Mouse (Mus musculus) stomach, postnatal 0 days (tissue): Measurements from ENCODE around the gene Bex1. TPM values are rescaled to one million over a fixed set of nuclear protein-coding genes. Genes with fewer than 3 reads are reported as not detected.

ENCODE experiments used
- ATAC-seq: fragments of 200-750 bp; cut with Nextera tagmentation; 2 replicates; pipeline ENCODE4 v1.8.0; 2017; ENCODE audit not compliant: low FRiP score, low TSS enrichment
- DNase-seq: peaks from one replicate; pipeline ENCODE4 v3.0.0-alpha.2; 2016; ENCODE audit warnings: low spot score
- H3K27ac ChIP-seq: fragments of 300-500 bp; sonication (generic); replicated peaks from 2 replicates; pipeline ENCODE4 v1.5.1; 2014; ENCODE audit warnings: mild to moderate bottlenecking, control low read depth
- H3K27me3 ChIP-seq: fragments of 300-500 bp; sonication (generic); 2 replicates; pipeline ENCODE4 v1.6.1; 2014; ENCODE audit warnings: low read length; ENCODE audit not compliant: control insufficient read depth, insufficient read depth
- H3K36me3 ChIP-seq: fragments of 300-500 bp; sonication (generic); 2 replicates; pipeline ENCODE4 v1.6.1; 2014; ENCODE audit warnings: low read length, mixed read lengths; ENCODE audit not compliant: control insufficient read depth, insufficient read depth
- H3K4me1 ChIP-seq: fragments of 300-500 bp; sonication (generic); replicated peaks from 2 replicates; pipeline ENCODE4 v1.6.1; 2014; ENCODE audit warnings: antibody characterized with exemption; ENCODE audit not compliant: control insufficient read depth, insufficient read depth
- H3K4me2 ChIP-seq: fragments of 300-500 bp; sonication (generic); replicated peaks from 2 replicates; pipeline ENCODE4 v1.6.1; 2014; ENCODE audit warnings: low read depth, mild to moderate bottlenecking, control low read depth, moderate library complexity
- H3K4me3 ChIP-seq: fragments of 300-500 bp; sonication (generic); 2 replicates; pipeline ENCODE4 v1.5.1; 2014; ENCODE audit warnings: low read depth, low read length, control low read depth
- H3K9ac ChIP-seq: fragments of 300-500 bp; sonication (generic); 2 replicates; pipeline ENCODE4 v1.6.1; 2014; ENCODE audit warnings: mild to moderate bottlenecking, low read length, control low read depth, mixed read lengths
- H3K9me3 ChIP-seq: fragments of 300-500 bp; sonication (generic); 2 replicates; pipeline ENCODE4 v1.6.1; 2016; ENCODE audit warnings: low read length; ENCODE audit not compliant: control insufficient read depth
- CTCF ChIP-seq: IDR thresholded peaks from 2 replicates; pipeline ENCODE4 v1.5.1; 2016; ENCODE audit warnings: antibody characterized with exemption, low read depth, mild to moderate bottlenecking, moderate library complexity
- EP300 ChIP-seq: optimal IDR thresholded peaks from 2 replicates; pipeline ENCODE3; 2016; ENCODE audit warnings: antibody characterized with exemption
- WGBS: fragments of 180-500 bp; shearing (Covaris S2); extraction: QIAGEN DNeasy Blood & Tissue Kit; methylation state at CpG from one replicate; pipeline ENCODE4 v1.1.7; 2014; 5-methylcytosine and 5-hydroxymethylcytosine counted together
- polyA plus RNA-seq: library from polyadenylated mRNA; unstranded; fragments of >200 nt; fragmentation: Nextera tagmentation; extraction: Ambion mirVana; gene quantifications from 2 replicates; pipeline ENCODE4 v1.2.1, GENCODE M21; 2015

The Bex1 gene
- polyA plus RNA-seq, 1 experiment from 2014 or later, result 14.2 TPM

GRCm38 (mm10) chrX:136213396-136213795 is 1.9 kb downstream of the Bex1 start:
- H3K27me3 ChIP-seq, result no peaks in the 10 kb centered on the region
- H3K27ac ChIP-seq, result no peak overlapping the region
- H3K4me2 ChIP-seq, result no peak overlapping the region
- H3K9ac ChIP-seq, result no peak overlapping the region
- H3K9me3 ChIP-seq, result no peaks in the 10 kb centered on the region
- H3K36me3 ChIP-seq, result no peaks in the 10 kb centered on the region
- no peak overlapping the region for H3K4me3 ChIP-seq
- WGBS, result 65% methylated on average over 2 of the region's 2 CpGs
- no peaks in the 10 kb centered on the region for H3K4me1 ChIP-seq
- TF ChIP-seq CTCF, result no peak
- TF ChIP-seq EP300, result no peak
- DNase-seq (no peak), ATAC-seq (no peak)

- no peak for TF ChIP-seq CTCF
- no peak for TF ChIP-seq EP300
- no peak overlapping the region for H3K4me3 ChIP-seq
- no peaks in the 10 kb centered on the region for H3K36me3 ChIP-seq
- H3K27me3 ChIP-seq, result no peaks in the 10 kb centered on the region
- H3K9me3 ChIP-seq, result no peaks in the 10 kb centered on the region
- WGBS, result 63% methylated on average over 6 of the region's 6 CpGs
- H3K27ac ChIP-seq, result no peak overlapping the region
- H3K4me2 ChIP-seq, result no peak overlapping the region
- H3K4me1 ChIP-seq, result no peaks in the 10 kb centered on the region
- no peak overlapping the region for H3K9ac ChIP-seq
- ATAC-seq, result no peak
- no peak for DNase-seq
Measured at GRCm38 (mm10) chrX:136204406-136204805, 10.9 kb downstream of the Bex1 start.

DNA sequence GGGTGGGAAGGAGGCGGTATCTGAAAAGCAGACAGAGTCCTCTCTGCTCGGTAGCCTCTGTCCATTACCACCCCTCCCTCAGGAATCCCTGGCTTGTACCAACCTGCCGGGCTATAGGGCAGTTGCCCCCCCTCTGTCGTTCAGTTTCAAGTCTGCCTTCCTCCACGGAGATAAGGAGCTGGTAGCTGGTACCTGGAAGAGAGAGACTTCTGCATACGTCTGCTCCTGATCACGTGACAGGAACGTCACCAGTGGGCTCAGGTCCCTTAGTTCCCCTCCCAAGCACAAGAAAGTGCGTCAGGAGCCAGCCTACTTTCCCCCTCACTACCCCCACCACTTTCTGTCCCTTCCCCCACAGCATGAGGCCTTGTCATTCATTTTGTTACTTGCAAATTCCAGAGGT is 11.6 kb downstream of the Bex1 start, which contains the start of gene Tceal5:
Gene Tceal5, minus strand, starts transcription at position 213 of the 403 bp plus-strand sequence.
- Histone ChIP-seq H3K4me3 (peak within 1 kb of the TSS; percentile 33), H3K27me3 (no peaks in the 10 kb centered on the region), H3K9me3 (no peaks in the 10 kb centered on the region), H3K27ac (no peak within 1 kb of the TSS), H3K4me2 (peak within 1 kb of the TSS; percentile 59), H3K4me1 (no peaks in the 10 kb centered on the region), H3K36me3 (no peaks in the 10 kb centered on the region), H3K9ac (no peak within 1 kb of the TSS)
- ATAC-seq, result no peak; the same call in 1 of the 2 replicates
- 21% methylated on average over 9 of the region's 9 CpGs for WGBS
- DNase-seq, result peak; percentile 21
- TF ChIP-seq CTCF (no peak), EP300 (no peak)

GRCm38 (mm10) chrX:136203257-136203656 is 12.1 kb downstream of the Bex1 start:
- Histone ChIP-seq H3K9me3 (no peaks in the 10 kb centered on the region), H3K4me1 (no peaks in the 10 kb centered on the region), H3K36me3 (no peaks in the 10 kb centered on the region), H3K4me3 (peak overlapping the region; percentile 33), H3K27ac (no peak overlapping the region), H3K27me3 (no peaks in the 10 kb centered on the region), H3K9ac (no peak overlapping the region), H3K4me2 (peak overlapping the region; percentile 59)
- WGBS, result 22% methylated on average over 7 of the region's 7 CpGs
- no peak for TF ChIP-seq EP300
- TF ChIP-seq CTCF, result no peak
- DNase-seq (no peak), ATAC-seq (no peak)

GRCm38 (mm10) chrX:136196873-136197272 is 18.4 kb downstream of the Bex1 start:
- WGBS, result 50% methylated on average over 1 of the region's 1 CpGs
- H3K9ac ChIP-seq, result no peak overlapping the region
- H3K4me3 ChIP-seq, result no peak overlapping the region
- peak; percentile 19 for DNase-seq
- no peak overlapping the region for H3K4me2 ChIP-seq
- H3K36me3 ChIP-seq, result no peaks in the 10 kb centered on the region
- no peaks in the 10 kb centered on the region for H3K27me3 ChIP-seq
- TF ChIP-seq CTCF (peak; percentile 65), EP300 (no peak)
- H3K27ac ChIP-seq, result no peak overlapping the region
- H3K9me3 ChIP-seq, result no peaks in the 10 kb centered on the region
- ATAC-seq, result no peak
- H3K4me1 ChIP-seq, result no peaks in the 10 kb centered on the region

GRCm38 (mm10) chrX:136195193-136195944 is 19.9 kb downstream of the Bex1 start:
- ATAC-seq, result no peak
- TF ChIP-seq CTCF, result no peak
- no peak for TF ChIP-seq EP300
- no peak overlapping the region for H3K9ac ChIP-seq
- H3K4me3 ChIP-seq, result no peak overlapping the region
- no peaks in the 10 kb centered on the region for H3K4me1 ChIP-seq
- no peak overlapping the region for H3K27ac ChIP-seq
- no peak for DNase-seq
- WGBS, result 75% methylated on average over 16 of the region's 16 CpGs
- H3K27me3 ChIP-seq, result no peaks in the 10 kb centered on the region
- H3K9me3 ChIP-seq, result no peaks in the 10 kb centered on the region
- no peaks in the 10 kb centered on the region for H3K36me3 ChIP-seq
- H3K4me2 ChIP-seq, result no peak overlapping the region
